Mouse (Mus musculus) cortical plate, adult 2 months (tissue): ENCODE results near the gene Gm49337.

ENCODE experiments used
- CTCF ChIP-seq: fragments of 200-500 bp; IDR thresholded peaks from 2 replicates; pipeline ENCODE4 v1.5.1; 2011; ENCODE audit warnings: mild to moderate bottlenecking, control low read depth, low read length; ENCODE audit not compliant: insufficient read depth; ENCODE audit errors: extremely low read depth
- POLR2A ChIP-seq: fragments of 200-500 bp; IDR thresholded peaks from 2 replicates; pipeline ENCODE4 v1.6.1; 2011; ENCODE audit warnings: mild to moderate bottlenecking, low read length, control low read depth; ENCODE audit not compliant: insufficient read depth; ENCODE audit errors: extremely low read depth

GRCm38 (mm10) chr4:116140801-116141574 is 32.2 kb upstream of the Gm49337 start:
- TF ChIP-seq CTCF: no peak
- TF ChIP-seq POLR2A: no peak
